Mouse (Mus musculus): ENCODE data around the gene Fam24a. TPM values are rescaled to one million over a fixed set of nuclear protein-coding genes. Genes with fewer than 3 reads are reported as not detected.

Gene Fam24a
- not detected for total RNA-seq (2021)
- long read RNA-seq, experiment 1, result 0 reads
- long read RNA-seq, experiment 2, result 0 reads

DNA sequence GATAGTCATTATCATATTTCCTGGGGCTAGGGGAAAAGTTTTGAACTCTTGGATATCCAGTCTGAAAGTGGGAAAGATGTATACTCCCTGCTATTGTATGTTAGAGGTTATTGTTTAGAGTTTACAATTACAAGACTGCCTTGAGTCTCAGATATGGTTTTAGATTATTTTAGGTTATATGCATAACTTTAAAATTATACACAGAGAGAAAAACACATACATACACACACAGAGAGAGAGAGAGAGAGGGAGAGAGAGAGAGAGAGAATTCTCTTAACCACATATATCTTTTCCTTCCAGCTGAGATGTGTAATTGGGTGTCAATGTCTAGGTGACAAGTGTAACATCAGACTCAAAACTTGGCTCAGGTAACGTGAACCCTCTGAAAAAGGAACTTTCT lies at the start of gene Fam24a:
Gene Fam24a, plus strand, starts transcription at position 301 of the 400 bp plus-strand sequence.
- no peak for DNase-seq (ENCODE audit: low spot score in 2 of 2)

DNA sequence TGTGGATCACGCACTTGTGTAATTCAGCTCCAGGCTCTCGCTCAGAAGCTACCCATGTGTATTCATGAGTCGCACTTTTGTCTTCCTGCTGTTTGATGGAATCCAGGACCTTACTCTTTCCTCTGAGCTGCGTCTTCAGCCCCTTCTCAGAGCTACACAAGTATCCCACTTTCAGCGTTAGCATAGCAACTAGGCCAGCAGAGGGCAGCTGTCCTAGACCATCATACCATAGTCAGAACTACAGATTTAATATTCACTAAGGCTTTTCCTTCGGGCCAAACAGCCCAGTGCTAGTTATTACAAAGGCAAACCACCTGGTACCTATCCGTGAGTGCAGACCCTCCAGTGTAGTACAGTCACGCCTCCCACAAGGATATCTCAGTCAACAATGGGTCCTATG lies 36.5 kb upstream of the Fam24a start:
- DNase-seq (ENCODE audit: low spot score in 2 of 2), result no peak

DNA sequence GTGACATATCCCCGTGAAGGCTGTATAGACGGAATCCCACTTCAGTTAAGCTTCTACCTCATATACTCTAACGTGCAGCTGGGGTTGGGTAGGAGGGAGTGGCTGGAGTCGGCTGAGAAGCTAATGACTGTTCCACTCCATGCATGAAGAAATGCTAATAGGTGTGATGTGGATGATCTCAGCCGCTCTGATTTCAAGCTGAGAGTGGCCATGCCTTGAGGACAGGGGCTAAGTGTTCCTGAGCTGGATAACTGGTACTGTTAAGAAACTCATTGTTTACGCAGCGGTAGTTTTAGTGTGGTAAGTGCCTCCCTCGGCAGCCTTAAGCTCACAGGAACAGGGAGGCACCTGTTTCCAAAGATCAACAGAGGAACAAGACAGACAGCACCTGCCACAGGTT lies 30.3 kb upstream of the Fam24a start:
- DNase-seq (ENCODE audit: low spot score in 2 of 2), result no peak

DNA sequence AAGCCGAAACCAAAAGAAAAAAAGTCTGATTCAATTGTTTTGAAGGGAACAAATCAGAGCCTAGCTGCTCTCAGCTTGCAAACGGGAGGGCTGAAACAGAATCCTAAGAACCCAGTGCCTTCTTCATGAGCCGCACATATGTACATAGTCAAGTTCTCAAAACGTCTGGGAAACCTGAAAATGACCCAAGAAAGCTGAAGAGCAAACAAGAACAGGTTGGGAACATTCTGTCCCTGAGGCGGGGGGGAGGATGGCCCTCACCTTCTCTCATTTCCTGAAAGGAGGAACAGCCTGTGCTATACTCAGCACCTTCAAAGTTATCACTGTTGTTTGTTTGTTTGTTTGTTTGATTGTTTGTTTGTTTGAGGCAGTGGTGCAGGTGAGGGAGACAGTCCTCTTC lies 26.9 kb upstream of the Fam24a start:
- no peak for DNase-seq (ENCODE audit: low spot score in 2 of 2)

DNA sequence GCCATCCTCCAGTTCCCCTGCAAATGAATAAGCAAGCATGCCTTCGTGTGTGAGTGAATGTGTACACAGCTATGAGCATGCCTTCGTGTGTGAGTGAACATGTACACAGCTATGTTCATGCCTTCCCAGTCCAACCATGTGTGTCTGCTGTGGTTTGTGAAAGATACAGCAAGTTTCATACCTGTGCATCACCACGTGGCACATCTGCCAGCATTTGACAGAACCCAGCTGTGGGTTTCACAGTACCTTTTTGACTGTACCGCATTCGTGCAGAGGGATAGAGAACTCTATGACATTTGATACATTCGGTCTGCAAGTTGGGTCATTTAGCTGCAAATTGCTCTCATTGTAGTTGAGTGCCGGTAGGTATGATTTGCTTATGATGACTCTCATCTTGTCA lies 19.2 kb upstream of the Fam24a start:
- DNase-seq (ENCODE audit: low spot score in 2 of 2), result no peak

DNA sequence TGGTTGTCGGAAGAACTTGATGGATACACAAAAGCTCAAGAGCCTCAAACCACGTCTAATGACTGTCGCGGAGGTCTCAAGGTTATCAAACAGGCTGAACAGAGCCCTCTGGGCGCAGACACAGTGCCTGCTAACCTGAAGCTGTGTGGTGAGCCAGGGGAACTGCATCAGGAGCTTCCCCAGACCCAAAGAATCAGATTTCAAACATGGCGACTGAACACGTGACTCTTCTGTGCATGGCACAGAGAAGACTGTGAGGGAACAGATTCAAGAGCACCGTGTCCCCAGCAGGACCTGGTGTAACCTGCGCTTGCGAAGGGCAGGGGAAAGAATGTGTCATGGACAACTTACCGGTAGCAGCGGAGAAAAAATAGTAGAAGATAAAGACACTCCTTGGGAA lies 16.1 kb upstream of the Fam24a start:
- DNase-seq (ENCODE audit: low spot score in 2 of 2), result no peak

DNA sequence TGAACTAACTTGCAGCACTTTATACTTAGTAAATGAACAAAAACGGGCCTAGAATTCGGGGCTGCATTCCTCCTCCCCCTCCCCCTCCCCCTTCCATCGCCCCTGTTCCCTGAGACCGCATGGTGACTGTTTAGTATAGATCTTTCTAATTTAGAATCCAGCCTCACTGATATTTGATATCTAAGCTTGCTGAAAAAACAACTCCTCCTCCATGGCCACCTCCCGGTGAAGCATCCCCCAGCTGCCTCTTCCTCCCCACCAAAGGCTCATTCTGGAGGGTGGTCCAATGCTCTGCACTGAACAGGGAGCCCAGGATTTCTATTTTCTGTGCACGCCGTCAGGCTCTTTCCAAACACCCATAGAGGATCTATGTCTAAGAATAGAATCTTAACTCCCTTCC lies 15.3 kb upstream of the Fam24a start:
- no peak for DNase-seq (ENCODE audit: low spot score in 2 of 2)

DNA sequence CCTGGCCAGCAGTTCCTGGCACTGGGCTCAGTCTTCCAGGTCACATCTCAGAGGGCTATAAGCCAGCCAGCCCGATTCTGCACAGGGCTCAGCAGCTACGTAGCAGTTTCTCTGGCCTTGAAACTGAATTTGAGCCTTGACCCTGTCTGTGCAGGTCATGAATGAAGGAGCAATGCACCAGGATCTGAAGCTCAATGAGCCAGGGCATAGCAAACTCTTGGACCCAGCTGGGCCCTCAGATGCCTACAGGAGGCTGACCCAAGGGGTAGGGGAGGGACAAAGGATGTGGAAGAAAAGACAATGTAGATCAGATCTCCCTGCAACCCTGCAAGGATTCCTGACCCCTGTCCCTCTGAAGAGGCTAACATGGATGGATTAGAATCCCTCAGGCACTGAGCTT lies 11.5 kb upstream of the Fam24a start, which contains the start of gene Cuzd1:
Gene Cuzd1, minus strand, starts transcription at position 101 of the 400 bp plus-strand sequence.
- no peak for DNase-seq (ENCODE audit: low spot score in 2 of 2)

DNA sequence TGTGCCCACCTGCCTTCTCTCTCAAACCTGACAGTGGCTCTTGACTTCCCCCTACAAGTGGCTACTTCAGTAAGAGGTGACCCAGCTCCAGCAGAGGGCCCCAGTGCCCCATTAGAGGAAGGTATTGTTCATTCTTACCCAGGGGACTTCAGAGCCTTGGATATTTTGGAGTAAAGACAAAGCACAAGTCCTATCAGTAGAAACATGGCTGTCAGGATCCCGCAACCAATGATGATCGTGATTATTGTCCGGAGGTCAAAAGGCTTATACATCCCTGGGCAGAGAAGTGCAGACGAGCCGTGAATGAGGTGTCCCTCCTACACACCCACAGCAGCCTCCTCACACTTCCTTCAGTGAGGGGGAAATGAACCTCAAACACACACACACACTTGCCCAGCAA lies 6.6 kb upstream of the Fam24a start:
- no peak for DNase-seq (ENCODE audit: low spot score in 2 of 2)

DNA sequence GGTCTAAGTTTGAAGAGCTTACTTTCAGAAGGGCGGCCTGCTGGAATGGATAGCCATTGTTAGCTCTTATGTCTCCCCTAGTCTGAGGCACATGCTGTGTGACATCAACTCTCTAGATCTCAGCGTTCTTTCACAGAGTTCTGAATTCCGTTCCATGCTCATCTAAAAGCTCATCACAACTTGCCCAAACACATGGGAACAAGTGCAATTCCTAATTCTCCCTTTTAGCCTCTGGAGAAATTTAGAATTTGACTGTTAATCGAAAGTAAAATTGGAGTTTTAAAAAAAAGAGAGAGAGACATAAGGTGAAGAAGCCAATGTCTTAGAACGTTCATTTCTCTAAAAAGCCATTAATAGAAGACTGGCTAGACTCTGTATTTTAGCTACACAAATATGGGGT lies 4.2 kb upstream of the Fam24a start, which contains the start of gene Fam24b:
Gene Fam24b, minus strand, starts transcription at position 101 of the 400 bp plus-strand sequence.
- DNase-seq (ENCODE audit: low spot score in 2 of 2), result no peak

DNA sequence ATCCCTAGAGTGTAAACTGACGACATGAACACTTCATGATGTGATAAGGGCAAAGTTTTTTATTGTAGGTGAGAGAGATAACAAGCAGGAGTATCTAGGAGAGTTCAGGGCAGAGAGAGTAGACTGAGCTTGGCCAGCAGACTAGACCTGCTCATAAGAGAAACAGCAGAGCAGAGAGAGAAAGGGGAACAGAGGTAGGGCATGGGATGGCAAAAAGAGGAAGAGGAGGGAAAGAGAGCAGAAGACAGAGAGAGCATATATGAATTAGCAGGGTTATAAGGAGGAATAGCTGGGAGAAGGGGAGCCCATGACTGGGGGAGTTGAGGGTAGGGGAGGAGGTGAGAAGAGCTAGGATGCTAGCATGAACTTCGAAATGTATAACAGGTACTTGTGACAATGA lies 2.0 kb upstream of the Fam24a start:
- no peak for DNase-seq (ENCODE audit: low spot score in 2 of 2)

DNA sequence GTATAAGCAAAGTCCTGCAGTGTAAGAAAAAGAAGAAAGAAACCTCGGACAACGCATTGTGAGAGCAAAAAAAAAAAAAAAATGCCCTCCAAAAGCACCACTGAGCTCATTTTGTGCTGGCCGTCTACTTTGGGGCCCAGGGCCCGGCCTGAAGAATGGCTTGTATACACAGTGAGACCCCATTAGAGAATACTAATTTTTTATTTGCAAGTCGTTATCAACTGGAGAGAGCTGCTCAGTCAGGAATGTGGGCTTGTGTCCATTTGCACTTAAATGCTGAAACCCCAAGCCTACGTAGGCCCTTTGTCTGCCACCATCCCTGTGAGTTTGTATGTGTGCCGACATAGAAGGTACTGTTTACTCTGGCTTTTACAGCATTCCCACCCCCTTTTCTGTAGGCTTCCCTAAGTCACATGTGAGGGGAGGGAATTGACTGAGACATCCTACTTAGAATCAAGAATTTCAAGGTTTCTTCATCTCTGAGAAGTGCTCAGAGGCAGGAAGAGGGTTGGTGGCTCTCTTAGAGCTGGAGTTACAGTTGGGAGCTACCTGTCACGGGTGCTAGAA lies 3.9 kb downstream of the Fam24a start:
- DNase-seq (ENCODE audit: low spot score in 2 of 2), result no peak

DNA sequence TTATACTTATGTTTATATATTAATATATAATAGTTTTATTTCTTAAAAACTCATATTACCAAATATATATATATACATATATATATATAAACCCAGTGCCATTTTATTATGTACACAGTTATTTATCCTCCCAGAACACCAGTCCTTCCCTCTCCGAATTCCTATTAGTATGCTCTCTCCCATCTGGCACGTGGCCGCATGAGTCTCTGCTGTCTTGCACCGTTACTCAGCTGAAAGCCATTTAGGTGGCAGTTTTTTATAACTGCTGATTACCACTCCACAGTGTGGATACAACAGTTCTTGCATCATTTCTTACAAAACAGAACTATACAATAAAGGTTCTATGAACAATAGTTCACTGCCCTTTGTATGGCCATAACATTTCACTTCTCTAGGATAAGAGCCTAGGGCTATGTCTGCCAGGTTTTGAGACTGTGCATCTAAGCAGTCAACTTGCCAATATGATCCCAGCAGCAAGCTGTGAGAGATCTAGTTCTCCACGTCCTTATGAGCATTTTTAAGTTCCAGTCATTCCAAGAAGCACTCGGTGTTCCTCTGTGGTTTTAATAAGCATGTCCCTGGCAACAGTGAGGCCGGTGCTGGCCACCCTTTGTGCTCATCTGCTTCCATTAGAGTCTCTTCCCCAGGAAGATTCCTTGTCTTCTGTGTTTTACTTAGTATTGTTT lies 12.3 kb downstream of the Fam24a start:
- DNase-seq (ENCODE audit: low spot score in 2 of 2), result peak; percentile 3 to 5

DNA sequence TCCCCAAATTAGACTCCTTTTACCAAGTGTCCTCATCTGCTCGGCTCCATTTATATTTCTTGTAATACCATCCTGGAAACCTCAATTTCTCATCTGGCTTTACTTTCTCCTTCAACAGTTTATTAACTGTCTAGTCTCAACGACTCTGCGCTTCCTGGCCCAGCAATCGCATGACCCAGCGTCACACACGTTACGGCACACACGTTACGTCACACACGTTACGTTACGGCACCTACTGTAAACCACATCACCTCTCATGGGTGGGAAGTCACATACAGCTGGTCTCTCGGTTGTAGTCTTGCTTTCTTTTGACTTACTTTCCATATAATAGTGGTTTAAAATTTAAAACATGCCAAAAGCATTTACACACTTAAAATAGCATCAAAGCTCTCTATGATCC lies 22.4 kb downstream of the Fam24a start:
- DNase-seq (ENCODE audit: low spot score in 2 of 2), result no peak

DNA sequence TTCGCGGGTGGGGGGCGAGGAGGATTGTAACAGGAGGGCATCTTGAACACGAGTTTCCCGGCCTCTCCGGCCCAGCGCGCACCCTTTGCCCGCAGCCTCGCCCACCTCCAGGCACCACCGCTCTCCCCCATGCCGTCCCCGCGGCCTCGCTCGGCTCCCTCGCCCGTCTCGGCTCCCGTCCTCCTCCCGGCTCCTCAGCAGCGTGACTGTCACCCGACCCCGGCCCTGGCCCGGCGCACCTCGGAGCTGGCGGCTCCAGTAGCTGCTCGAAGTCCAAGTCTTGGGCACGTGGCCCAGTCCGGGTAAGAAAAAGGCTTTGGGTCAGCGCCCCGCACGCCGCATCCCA lies 28.6 kb downstream of the Fam24a start:
- DNase-seq (ENCODE audit: low spot score in 2 of 2), result no peak

DNA sequence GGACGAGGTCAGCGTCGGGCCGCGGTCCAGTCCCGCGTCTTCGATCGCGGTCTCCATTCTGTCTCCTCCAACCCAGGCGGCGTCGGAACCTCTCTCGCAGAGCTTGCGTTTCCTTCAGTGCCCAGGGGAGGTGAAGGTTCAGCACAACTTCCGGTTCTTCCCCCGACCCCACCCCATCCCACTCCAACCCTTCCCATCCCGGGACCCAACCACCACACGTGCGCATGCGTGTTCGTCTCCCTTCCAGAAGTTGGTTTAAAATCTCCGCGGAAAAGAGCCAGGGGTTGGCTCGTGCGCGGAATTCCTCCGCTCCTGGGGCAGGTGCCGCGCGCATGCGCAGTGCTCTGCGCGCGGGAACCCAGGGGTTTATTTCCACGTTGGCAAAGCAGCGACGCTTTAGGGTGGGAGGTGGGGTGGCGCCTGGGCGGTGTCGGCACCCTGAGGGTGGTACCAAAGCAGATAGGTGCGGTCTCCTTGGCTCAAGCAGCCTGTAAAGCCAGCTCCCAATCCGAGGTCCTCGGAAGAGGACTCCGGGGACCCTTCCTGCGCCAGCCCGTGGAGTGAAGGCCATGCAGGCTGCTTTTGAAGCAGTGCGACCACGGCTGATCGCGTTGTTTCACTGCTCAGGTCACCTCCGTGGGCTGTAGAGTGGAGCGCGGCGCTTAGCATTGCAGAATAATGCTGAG lies 29.1 kb downstream of the Fam24a start, which contains the start of gene 2310057M21Rik:
Gene 2310057M21Rik, minus strand, starts transcription at position 145 of the 686 bp plus-strand sequence.
- DNase-seq (ENCODE audit: low spot score in 2 of 2), result peak; percentile 85 to 96

DNA sequence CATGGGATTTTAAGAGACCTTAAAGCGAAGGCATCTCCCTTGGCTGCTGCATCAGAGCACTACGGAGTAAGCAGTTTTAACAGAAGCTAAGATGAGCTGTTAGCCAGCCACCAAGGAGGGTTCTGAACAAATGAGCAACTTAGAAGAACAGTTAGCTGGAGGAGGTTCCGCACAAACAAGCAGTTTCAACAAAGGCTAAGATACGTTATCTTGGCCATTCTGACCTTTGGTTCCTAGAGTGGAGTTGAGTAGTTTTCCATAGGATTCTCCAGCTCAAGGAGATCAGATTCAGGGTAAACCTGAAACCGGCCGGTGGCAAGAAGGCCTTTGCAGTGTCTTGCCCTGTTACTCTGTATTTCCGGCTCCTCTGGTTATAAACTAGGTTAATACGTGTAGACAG lies 30.5 kb downstream of the Fam24a start:
- no peak for DNase-seq (ENCODE audit: low spot score in 2 of 2)

DNA sequence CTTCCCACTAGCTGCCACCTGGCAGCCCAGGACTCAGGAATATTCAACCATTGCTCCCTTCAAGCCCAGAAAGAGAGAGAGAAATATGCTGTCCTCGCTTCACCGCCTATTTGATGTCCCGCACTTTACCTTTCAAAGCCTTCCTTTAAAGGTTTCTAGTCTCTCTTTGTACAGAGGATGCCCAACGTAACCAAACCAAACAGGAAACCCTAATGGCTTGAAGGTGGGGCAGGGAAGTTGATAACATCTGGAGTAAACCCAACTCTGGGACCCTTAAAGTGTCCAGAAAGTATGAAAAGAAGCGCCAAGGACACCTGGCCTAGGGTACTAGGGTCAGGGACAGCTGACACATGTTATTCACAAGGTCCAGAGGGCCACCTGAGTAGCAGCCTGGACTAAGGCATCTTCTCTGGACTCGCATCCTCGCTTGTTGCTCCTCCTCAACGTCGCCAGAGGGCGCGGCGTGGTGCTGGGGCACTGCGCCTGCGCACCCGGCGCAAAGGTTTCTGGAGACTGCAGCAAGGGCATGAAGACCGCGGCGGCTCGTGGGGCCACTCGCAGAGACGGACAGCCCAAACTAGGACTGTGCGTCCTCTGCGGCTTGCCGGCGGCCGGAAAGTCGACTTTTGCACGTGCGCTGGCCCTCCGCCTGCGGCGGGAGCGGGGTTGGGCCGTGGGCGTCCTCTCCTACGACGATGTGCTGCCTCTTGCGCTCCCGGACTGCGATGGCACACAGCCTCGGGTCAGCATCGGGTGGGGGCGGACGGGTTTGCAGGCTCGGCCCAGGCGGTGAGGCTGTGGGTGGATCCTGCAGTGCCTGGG lies 37.2 kb downstream of the Fam24a start, which contains the start of gene Pstk:
Gene Pstk, plus strand, starts transcription at position 494 of the 822 bp plus-strand sequence.
- DNase-seq (ENCODE audit: low spot score in 2 of 2), result peak; percentile 89 to 90

DNA sequence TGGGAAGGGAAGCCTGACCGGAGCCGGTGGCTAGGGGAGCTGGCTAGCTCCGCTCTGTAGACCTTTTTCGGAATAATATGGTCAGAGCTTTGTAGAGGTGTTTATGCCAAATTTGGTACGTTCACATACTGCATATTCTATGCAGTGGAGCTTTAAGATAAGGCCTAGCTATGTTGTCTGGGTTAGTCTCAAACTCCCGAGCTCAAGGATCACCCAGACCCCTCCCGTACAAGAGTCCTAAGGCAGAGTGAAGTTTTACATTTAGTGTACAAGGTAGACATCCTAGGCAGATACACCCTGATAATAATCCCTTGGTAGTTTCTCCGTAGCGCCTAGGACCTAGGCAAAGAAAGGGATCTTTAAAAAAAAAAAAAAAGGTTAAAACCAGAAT lies 37.8 kb downstream of the Fam24a start:
- no peak for DNase-seq (ENCODE audit: low spot score in 2 of 2)

DNA sequence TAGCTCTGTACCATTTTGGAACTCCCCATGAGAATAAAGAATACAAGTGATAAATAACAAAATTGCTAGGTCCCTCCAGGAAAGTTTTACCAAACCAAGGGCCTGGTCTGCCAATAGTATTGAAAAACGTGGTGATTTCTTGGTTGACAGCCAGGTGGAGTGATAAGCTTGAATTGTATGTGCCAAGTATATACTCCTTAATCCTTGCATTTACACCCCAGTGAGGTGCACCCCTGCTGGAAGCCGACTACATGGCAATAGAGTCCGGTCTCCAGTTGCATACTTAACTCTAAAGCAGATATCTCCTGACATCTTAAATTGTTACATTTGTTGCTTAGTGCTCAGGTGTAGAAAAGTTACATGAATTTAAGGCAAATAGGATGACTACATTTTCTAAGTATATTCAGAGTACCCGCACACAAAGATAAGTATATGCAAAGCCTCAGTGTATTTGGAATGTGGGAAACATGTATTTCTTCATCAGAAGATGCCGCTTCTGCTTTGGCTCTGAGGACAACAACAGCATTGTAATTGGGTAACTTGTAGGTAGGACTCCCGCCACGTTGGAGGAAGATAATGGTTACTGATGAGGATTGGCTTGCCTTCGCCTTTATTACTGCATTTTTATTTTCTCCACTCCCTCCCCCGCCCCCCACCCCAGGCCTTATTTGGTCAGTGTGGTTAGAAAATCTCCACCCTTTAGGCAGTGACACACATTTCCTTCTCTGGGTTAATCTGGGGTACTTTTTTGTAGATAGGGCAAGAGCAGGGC lies 38.4 kb downstream of the Fam24a start:
- DNase-seq (ENCODE audit: low spot score in 2 of 2), result no peak

All from layer of hippocampus, postnatal 14 days (tissue).